Mouse (Mus musculus) megakaryocyte progenitor cell, adult 5-6 weeks (primary cell): ENCODE measurements around the gene Arpp21. TPM values are rescaled to one million over a fixed set of nuclear protein-coding genes. Genes with fewer than 3 reads are reported as not detected.
"Not testable (repeated sequence)": the region's sequence is repeated elsewhere in the genome, so short reads cannot be mapped to it uniquely, and the experiment has no call there.

Source experiments
- ATAC-seq: replicated peaks from 2 replicates; pipeline ENCODE4 v1.8.0; 2016; ENCODE audit warnings: mild to moderate bottlenecking, moderate TSS enrichment, inconsistent platforms; ENCODE audit not compliant: poor library complexity
- total RNA-seq, 2 experiments: library from RNA; stranded (forward) in 1 of 2; stranded (reverse) in 1 of 2; fragments of 157-497, 149-512 nt in 1 of 2; fragments of 200-1000 nt in 1 of 2; gene quantifications; 2 replicates each; pipeline versions ENCODE4 v1.2.3 to v1.2.4; 2015 to 2017

Arpp21 gene
- total RNA-seq, 2 experiments from 2014 or later, result 0.46 to 0.79 TPM

DNA sequence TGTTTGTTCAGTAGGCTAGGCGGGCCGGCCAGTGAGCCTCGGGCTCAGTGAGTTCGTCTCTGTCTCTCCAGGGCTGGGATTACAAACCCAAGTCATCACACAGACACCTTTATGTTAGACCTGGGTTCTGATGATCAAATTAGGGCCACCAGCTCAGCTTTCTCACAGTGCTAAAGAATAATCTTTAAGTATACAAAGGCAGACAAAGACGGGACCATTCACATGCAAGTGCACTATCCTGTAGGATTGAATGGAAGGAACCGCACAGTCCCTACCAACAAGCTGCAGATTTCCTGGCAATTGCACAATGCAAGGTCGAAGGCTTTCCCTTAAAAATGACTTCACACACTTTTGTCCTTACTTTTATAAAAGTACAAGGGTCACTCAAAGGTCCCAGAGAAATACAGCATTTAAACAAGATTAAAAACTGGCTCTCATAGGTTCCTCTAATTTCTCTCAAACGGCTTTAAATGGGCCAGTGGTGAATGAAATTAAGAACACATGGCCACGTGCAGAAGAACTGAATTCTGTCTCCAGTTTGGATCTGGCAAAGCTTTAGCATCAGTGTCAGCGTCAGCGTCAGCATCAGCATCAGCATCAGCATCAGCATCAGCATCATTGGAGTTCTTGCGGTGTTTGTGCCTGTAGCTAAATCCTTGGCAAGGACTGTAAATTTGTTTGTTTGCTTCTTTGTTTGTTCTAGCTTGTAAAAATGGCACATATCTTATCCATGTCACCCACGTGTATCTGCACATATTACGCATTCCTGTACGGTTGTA lies 117.9 kb downstream of the Arpp21 start:
- no peak for ATAC-seq

DNA sequence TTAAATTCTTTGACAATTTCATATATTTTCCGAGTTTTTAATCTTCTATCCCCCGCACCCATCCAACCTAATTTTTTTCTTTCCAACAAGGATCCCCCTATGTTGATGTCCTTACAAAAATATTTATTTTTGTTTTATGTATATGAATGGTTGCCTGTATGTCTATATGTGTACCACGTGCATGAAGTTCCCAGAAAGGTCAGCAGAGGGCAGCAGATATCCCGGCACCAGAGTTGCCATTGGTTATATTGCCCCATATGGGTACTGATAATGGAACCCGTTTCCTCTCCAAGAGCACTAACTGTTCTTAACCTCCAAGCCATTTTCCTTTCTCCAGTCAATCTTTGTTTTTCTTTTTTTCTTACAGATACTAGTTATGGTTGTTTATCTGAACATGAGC lies 124.1 kb downstream of the Arpp21 start:
- ATAC-seq, result peak; percentile 92

DNA sequence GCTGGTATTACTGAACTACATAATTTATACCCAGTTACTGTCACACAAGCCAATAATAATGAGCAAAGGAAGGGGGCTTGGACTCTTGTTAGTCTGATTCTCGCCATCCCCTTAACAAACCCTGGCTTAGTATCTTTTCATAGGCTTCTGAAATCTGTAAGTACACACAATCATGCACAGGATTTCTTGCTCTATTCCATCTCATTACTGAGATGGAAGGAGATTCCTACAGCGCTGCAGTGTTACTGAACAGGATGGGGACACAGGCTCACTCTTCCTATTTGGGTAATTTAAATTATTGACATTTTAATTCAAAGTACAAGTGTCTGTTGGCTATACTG lies 132.9 kb downstream of the Arpp21 start:
- no peak for ATAC-seq

DNA sequence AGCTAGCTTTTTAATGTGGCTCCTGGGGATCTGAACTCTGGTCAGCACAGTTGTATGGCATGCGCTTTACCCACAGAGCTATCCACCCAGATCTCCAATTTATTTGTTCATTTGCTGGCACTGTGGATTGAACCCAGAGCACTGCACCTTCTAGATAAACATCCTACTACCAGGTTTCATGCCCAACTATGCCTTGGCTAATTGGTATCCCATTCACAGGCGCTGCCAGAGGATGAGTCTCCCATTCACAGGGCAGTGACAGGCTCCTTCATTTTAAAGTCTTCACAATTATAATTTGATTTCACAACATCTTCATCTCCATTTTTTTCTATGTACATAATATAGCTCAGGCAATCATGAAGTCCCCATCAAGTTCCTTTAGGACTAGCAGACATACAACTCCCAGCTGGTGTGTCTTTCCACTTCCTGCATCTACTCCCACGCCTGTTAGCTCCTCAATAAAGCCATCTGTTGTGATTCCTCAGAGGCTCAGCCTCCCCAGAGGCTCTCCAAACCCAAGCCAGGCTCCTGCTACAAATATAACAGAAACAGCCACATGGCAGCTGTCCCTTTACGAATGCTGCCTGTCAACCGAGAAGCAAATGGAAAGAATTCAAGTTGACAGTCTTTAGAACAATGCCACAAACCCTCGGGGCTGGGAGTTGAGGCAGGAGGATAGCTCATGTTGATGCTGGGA lies 133.4 kb downstream of the Arpp21 start:
- no peak for ATAC-seq

DNA sequence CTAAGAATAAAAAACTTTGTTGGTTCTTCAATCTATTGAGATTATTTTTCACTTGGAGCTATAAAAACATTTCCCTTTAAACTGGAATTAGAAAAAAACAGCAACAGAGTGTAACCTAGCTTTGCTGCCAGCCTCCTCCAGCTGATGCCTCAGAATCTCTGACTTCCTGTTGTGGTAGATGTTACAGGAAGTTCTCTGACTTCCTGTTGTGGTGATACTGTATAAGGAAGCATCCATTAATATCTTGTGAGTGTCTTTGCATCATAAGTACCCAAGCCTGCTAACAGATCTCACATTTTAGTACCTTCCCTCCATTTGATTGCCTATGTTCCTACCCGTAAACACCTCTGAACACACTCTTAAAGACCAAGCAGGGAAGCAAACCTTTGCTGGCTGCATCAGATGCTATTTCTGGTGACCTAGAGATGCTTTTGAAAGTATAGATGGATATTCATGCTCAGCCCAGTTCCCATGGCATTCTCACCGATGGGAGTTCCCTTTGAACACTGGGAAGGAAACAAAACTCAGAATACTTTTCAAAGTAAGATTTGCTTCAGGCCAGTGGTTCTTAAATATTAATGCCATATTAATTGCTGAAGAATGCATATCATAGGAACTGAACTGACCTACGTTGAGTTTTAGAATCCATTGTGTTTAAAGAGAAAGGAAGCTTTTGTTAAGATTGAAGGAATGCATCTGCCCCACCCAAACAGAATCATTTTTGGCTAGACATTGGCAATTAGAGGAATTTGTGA lies 134.7 kb downstream of the Arpp21 start:
- ATAC-seq, result peak; percentile 85

DNA sequence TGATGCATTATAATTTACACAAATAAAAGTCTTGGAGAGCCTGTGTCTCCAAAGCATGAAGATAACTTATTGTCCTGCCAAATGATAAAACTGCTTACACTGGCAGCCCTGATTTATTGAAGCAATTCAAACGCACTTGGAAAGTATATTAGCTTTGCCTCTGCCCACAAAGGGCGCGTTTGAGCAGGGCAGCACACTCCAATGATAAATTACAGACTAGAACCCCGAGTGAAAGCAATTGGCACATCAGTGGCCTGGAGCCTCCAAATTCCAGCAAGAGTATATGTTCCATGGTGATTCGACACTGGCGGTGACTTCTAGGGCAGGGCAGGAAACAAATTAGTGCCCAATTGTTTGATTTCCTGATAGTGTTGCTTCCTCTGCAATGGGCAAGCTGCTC lies 137.5 kb downstream of the Arpp21 start:
- no peak for ATAC-seq

DNA sequence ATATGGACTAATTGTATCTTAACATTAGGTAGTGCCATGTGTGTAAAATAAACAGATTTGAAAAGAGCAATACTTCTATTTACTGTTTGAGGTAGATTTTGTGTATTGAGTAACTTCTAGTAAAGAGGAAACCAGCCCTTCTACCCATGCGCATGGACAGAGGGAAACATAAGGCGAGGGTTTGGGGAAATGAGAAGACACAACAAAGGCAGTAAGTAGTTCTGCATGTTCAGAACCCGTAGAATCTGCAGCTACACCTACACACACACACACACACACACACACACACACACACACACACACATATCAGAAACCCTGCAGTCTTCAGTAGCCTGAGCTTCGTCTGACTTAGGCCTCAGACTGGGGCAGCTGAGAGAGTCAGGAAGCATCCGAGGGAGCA lies 140.0 kb downstream of the Arpp21 start:
- peak; percentile 60 for ATAC-seq

DNA sequence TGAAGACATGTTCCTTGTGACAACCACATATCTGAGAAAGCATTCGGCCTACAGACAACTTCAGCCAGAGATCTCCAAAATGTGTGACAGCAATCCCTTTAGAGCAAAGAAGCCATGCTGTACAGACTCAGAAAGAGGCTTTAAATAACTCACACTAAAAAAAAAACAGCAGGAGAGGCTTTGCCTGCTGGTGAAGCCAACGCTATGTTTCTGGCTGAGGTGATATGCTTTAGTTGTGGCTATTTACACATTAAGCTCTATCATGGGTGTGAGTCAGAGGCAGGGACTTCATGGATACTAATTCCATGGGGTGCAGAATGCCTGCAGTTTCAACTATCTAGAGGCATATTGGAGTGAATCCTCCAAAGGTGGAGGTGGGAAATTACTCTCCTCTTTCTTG lies 140.5 kb downstream of the Arpp21 start:
- no peak for ATAC-seq

DNA sequence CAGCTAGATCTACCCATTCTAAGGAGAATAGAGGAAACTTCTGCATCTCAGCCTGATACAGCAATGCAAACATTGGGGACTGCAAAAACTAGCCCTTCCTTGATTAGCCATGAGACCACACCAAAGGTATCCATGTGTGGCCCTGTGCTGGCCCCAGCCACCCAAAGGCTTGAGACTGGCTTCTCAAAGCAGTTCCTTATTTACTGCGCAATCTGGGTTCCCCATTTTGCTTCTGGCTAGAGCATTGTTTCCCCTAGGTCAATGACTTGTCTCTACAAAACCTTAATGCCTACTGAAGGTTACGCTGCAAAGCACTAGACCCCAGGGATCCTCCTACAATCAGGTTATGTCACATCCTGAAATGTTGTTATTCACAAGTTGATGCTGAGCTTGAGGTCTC lies 156.8 kb downstream of the Arpp21 start:
- peak; percentile 58 for ATAC-seq

DNA sequence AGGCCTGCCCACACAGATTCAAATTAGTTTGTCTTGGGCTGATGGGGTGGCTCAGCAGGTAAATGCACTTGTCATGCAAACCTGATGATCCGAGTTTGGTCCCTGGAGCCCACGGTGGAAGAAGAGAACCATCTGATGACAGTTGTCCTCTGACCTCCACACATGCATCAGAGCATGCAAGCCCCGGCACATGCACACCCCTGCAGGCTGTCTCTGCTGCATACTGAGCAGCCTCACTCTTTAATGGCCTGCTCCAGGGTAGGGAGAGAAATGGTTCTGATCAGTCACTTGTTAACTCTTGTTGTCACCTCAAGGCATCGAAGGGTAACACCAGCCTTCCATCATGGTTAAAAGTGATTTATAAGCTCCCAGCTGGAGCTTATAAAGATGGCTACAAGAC lies 157.3 kb downstream of the Arpp21 start:
- no peak for ATAC-seq

DNA sequence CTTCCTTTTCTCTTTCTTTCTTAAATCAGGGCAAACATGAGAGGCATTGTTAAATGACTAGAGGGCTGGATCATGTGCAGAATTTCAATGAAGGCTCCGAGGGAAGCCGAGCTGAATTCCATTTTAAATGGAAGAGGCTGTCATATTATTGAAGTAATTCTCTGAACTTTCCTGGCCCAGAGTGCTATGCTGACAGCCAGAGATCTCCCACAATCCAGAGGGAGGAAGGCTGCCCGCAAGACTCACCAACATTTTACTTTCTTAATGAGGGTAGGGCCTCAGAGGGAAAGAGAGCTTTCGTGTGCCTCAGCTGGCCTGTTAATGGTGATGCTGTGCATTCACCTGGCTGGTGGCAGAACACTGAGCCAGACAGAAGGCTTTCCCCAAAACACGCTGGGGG lies 160.5 kb downstream of the Arpp21 start:
- no peak for ATAC-seq

DNA sequence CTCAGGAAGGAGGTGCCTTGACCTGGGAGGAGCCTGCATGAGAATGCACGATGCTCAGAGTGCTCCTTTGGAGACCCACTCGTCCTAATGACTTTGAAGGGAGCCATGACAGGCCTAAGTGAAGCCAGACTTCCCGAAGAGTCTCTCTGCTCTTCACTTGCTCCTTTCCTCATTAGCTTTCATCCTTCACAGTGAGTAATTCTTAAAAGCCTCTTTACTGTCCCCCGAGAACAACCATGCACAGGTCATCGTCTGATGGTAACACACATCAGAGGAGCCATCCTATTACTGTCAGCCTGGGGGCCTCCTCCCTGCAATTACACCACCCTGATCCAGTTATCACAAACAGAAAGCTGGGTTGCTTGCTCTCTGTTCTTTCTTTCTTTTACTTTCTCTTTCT lies 160.9 kb downstream of the Arpp21 start:
- ATAC-seq, result no peak

DNA sequence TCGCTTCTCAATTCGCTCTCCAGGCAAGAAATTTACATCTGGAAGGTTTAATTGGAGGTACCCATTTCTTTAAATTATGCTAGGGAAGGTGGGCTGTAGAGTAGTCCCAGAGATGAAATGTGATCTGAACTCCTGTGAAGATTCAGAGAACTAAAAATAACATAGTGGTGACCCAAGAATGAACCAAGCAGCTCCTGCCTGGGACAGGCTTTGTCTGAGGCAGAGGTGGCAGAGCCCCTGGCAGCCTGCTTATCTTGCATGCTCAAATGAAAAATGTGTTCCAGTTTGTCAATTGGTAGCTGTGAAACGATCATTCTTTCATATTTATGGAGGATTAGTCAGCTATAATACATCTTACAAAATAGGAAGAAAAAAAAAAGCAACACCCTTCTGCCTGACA lies 164.4 kb downstream of the Arpp21 start:
- ATAC-seq, result peak; percentile 29; the same call in 1 of the 2 replicates

DNA sequence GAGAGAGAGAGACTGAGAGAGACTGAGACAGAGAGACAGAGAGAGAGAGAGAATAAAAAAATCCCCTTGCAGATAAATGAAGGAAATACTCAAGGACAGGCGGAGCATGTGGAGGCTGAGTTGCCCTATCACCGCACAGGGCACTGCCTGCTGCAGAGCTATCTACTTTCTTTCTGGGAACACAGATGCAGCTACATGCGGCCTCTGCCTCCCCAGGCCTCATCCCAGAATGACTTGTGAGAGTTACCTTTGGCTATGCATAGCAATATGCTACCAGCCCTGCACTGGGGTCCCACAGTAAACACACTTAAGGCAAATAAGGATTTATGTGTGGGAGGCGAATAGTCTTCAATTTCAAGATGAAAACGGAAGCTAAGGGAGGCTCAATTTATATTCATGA lies 164.8 kb downstream of the Arpp21 start:
- ATAC-seq, result peak; percentile 44; the same call in 1 of the 2 replicates

DNA sequence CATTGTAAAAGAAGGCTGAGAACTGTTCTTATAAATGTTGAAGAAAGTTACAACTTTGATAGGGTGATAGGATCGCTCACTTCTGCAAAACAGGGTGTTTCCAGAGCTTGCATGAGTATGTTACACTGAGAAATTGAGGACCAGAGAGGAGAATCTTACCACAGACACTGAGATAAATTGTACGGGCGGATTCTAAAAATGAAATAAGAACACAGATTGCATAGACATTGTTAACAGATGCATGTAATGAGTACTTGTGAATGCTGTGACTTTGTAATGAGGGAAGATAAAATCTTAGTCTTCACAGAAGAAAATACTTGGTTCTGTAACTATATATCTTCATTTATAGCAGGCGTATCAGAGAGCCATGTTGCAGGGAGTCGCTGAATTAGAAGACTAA lies 167.5 kb downstream of the Arpp21 start:
- no peak for ATAC-seq

DNA sequence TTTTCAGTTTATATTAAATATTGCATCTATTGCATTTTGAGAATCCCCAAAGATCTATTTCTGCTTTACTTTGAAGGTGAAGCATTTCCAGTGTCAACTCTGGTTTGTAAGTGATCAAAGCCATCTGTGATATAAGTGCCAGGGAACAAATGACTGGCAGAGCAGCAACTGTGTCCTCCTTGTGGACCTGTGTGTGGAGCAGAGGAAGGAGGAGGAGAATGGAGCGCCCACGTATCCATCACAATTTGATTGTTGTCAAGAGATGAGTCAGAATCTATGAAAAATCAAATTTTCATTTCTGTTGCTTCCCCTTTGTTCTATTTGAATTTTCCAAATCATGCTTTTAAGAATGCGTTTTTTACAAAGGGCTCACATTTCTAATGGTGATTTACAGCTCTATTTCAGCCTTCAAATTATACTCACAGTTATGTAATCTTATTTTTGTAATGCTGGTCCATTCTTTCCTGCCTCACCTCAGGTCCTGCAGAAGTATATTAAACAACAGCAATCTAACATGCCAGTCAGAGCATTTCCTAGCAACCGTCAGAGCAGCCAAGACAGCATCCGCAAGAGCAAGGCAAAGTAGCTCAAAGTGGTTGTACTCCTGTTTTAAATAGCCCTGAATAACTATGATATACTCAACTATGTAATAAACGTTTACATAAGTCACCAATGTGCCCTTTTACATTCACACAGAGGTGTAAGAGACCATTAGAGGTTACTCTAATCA lies 174.9 kb downstream of the Arpp21 start:
- no peak for ATAC-seq

DNA sequence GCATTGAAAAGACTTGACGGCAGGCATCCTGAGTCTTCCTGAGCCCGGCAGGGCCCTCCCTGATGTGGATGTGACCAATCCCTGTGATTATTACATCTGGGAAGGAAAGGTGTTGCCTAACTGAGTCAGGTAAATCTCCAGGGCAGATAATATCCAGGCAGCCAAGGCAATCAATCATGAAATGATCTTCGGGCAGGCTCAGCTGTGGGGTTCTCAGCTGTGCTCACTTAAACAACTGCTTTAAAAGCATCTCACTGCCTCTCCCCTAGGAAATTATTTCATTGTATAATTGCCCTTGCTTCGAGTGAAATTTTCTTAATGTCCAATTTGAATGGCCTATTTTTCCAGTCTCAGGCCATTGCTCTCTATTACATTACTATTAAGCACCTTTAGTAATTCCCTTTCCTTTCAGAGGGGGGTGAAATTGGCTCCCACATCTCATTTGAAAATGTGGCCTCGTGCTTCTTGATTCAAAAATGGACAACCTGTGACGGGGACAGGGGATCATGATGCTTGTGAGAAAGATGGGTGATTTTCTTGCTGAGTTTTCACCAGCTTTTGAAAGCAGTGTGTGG lies 180.8 kb downstream of the Arpp21 start:
- no peak for ATAC-seq

DNA sequence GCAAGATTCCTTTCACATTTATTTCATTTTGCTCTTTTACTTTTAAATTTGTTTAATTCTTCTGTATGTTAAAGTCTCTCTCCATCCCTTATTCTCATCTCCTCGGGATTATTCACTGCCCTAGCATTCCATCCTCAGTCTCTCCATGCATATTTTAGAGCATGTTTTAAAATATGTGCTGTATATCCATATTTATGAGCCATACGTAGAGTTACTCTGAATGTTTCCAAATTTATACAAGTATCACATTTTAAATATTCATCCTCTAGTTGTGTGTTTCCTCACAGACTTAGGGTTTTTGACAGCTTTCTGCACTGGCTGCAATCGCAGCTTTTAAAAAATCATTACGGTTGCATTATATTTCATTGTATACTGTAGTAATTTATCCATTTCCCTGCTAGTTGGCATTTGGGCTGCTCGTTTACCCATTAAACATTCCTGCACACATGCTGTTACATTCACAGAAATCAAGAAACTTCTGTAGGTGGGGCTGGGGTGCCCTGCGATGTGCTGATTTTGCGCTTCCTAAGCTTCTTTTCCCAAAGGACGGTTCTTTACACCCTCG lies 187.8 kb downstream of the Arpp21 start:
- ATAC-seq, result no peak

DNA sequence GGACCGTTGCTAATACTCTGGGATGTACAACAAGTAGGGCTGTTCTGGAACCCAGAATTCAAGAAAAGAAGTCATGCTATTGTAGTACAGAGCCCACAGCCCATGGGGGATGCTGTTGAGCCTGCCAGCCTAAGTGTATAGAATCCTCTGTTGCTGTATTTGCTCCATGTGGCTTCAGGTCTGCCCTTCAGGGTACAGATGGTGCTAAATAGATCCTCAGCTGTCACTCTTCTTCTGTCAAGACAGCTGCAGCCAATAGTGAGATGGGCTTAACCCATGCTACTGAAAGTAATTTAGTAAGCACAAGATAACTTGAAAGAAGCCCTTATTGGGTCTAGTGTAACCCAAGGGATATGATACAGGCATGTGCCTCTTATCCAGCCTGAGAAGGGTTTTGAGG lies 195.2 kb downstream of the Arpp21 start:
- ATAC-seq, result no peak

DNA sequence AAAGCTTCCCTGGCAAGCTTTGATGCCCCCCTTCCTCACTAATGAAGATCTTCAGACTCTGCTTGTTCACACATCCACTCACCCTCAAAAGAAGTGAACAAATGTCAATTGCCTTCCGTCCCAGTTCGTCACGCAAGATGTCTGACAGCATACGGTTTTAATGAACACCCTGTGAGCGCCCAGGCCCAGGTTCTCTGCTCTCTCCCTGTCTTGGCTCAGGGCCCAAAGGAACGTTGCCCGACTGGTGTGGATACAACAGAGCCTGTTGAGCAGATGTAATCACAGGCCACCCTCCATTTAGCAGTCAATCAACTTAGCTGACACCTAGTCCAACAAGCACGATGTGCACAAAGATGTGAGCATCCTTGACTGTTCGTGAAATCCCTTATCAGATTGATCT lies 198.0 kb downstream of the Arpp21 start:
- ATAC-seq, result no peak

DNA sequence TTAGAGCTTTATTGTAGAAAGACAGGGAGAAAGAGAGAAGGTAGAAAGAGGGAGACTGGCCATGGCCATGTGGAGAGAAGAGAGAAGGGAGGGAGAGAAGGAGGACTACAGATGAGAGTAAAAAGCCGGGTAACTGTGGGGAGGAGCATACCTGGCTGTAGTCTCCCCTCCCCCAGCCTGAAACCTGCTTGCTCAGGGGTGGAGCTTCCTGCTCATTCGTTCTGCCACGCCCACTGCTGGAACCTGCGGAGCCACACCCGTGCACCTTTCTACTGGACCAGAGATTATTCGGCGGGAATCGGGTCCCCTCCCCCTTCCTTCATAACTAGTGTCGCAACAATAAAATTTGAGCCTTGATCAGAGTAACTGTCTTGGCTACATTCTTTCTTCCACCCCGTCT lies 201.9 kb downstream of the Arpp21 start:
- not testable (repeated sequence) for ATAC-seq
